Comparison of ENCODE assay signal across 25 mouse cellular contexts in genomic region chr8:81335250-81335649, GRCm38 (mm10).
"Had no signal": no experiment of that assay in that cellular context is flagged by ENCODE, and none has a peak within 500 bp of the region (broad histone marks: within the 10 kb centered on the region; RNA-seq: fewer than 3 reads in every experiment).

No protein-coding gene starts in this region.

- DNase-seq: gastrocnemius, adult 2 months; gastrocnemius, postnatal 10 days; gastrocnemius, postnatal 25 days; heart, adult 11 months; heart, adult 2 months; heart, postnatal 14 days; heart, postnatal 36 days; kidney, adult 18-20 months; kidney, adult 8-10 months; kidney, postnatal 10 days; kidney, postnatal 25 days; kidney, postnatal 4 days had no signal

- H3K4me1 ChIP-seq: heart, embryonic 13.5 days; heart, embryonic 15.5 days; hindbrain, embryonic 10.5 days; hindbrain, embryonic 12.5 days; intestine, embryonic 15.5 days; limb, embryonic 13.5 days; limb, embryonic 15.5 days had no signal

- H3K27me3 ChIP-seq: heart, embryonic 15.5 days; hindbrain, embryonic 12.5 days; intestine, embryonic 15.5 days; limb, embryonic 13.5 days; limb, embryonic 15.5 days had no signal

- H3K4me3 ChIP-seq: gastrocnemius, adult 2 months; heart, adult 2 months; heart, embryonic 13.5 days; heart, embryonic 15.5 days; hindbrain, embryonic 10.5 days; hindbrain, embryonic 12.5 days; intestine, embryonic 15.5 days; layer of hippocampus, adult 2 months; left cerebral cortex, adult 2 months; limb, embryonic 13.5 days; limb, embryonic 15.5 days had no signal

- ATAC-seq: hindbrain, embryonic 16.5 days; inflammation-experienced regulatory T-cells, adult 6 months; intestine, embryonic 15.5 days; intestine, postnatal 0 days had no signal

- H3K27ac ChIP-seq: gastrocnemius, adult 2 months; heart, adult 2 months; heart, embryonic 13.5 days; heart, embryonic 15.5 days; hindbrain, embryonic 10.5 days; hindbrain, embryonic 12.5 days; hindbrain, embryonic 14.5 days; intestine, embryonic 15.5 days; layer of hippocampus, adult 2 months; left cerebral cortex, adult 2 months; limb, embryonic 13.5 days; limb, embryonic 15.5 days had no signal

- H3K36me3 ChIP-seq: heart, embryonic 13.5 days; heart, embryonic 15.5 days; hindbrain, embryonic 10.5 days; hindbrain, embryonic 12.5 days; intestine, embryonic 15.5 days; limb, embryonic 13.5 days; limb, embryonic 15.5 days had no signal

- H3K9me3 ChIP-seq: heart, embryonic 15.5 days; hindbrain, embryonic 12.5 days; intestine, embryonic 15.5 days; limb, embryonic 13.5 days; limb, embryonic 15.5 days had no signal
